Mouse (Mus musculus): ENCODE results near the gene Dpm3. TPM values are rescaled to one million over a fixed set of nuclear protein-coding genes. Genes with fewer than 3 reads are reported as not detected.
"Not testable (repeated sequence)": the region's sequence is repeated elsewhere in the genome, so short reads cannot be mapped to it uniquely, and the experiment has no call there.

Gene Dpm3
- polyA plus RNA-seq (2015; fragmentation: Nextera tagmentation; extraction: Ambion mirVana): 122 and 130 TPM in 2 replicates

DNA sequence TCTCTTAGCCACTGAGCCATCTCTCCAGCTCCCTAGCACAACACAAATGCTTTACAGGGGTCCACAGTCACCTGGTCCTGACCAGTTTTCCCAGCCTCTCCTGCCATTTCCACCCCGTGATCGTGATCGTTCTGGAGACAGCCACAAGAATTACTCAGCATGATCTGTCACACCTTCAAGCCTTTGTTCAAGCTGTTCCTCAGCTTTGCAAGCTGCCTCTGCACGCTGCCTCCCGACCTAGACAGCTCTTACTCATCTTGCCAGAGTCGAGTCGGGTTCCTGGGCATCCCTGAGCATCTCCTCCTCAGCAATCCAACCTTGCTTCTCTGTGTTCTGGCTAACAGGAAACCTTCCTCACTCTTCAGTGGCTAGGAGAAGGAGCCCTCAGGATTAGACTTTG is at the start of gene Dpm3:
Gene Dpm3 (plus strand): TSS at position 283 of the 400 bp plus-strand sequence.
- H3K4me1 ChIP-seq: no peaks in the 10 kb centered on the region
- no peaks in the 10 kb centered on the region for H3K36me3 ChIP-seq
- no peaks in the 10 kb centered on the region for H3K27me3 ChIP-seq
- ATAC-seq (ENCODE audit: borderline replicate concordance, extremely low read depth, low FRiP score, low TSS enrichment): no peak
- no peak within 1 kb of the TSS for H3K9ac ChIP-seq
- no peak within 1 kb of the TSS for H3K27ac ChIP-seq
- H3K9me3 ChIP-seq: no peaks in the 10 kb centered on the region
- no peak within 1 kb of the TSS for H3K4me3 ChIP-seq
- no peak within 1 kb of the TSS for H3K4me2 ChIP-seq
- 48% methylated on average over 7 of the region's 7 CpGs for WGBS

DNA sequence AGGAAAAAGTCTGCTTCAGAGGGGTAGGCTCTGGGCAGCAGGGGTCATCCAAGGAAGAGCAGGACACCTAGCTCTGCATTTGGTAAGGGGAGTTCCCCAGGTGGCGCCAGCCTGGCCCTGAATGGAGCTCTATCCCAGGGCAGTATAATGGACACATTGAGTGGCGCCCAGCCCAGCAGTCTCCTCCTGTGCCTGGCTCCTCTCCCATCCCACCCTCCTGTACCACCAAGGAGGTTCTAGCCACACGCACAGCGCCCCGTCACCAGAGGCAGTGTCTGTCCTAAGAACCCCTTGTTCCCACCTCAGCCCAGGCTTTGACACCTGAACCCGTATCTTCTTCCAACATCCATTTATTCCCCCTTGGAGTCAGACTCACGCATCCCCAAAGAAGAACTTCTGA is 49.4 kb upstream of the Dpm3 start:
- Histone ChIP-seq H3K9me3 (no peaks in the 10 kb centered on the region), H3K4me1 (peaks cover 16% of the 10 kb centered on the region), H3K27ac (no peak overlapping the region), H3K4me3 (no peak overlapping the region), H3K9ac (no peak overlapping the region), H3K36me3 (peaks cover 48% of the 10 kb centered on the region), H3K4me2 (no peak overlapping the region), H3K27me3 (no peaks in the 10 kb centered on the region)
- no peak for ATAC-seq (ENCODE audit: borderline replicate concordance, extremely low read depth, low FRiP score, low TSS enrichment)
- WGBS: 93% methylated on average over 7 of the region's 7 CpGs

DNA sequence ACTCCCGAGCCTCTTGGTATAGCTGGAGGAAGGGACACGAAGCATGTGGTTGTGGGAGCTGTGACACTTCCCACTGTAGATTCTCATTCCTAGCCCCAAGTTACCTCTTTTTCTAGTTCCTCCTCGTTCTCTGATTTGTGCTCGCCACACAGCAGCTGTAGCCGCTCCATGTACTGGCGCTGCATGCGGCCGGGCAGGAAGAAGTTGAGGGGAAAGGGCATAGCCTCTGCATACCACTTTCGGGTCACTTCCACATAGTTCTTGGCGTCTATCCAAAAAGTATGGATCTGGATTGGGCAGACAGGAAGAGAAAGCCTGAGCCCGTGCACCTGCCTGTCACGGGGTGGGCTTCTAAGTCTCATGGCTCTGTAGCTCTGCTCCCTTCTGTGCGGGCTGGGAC is 49.0 kb upstream of the Dpm3 start:
- H3K27ac ChIP-seq: no peak overlapping the region

DNA sequence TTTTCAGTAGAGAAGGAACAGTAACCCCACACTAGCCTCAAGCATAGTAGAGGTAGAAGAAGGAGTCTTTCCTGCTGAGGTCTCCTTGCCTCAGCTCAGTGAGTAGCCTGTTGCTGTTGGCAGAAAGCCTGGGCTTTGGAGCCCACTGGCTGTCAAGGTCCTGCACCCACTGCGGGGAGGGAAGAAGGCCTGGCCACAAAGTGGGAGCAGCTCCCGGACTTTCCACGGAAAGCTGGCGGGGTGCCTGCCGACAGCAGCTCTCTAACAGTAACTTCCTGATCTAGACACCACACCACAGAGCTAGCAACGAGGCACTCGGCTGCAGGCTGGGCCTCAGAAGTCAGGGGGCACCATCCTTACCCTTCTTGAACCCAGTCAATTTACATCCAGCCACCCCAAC is 48.4 kb upstream of the Dpm3 start:
- peaks cover 44% of the 10 kb centered on the region for H3K36me3 ChIP-seq
- H3K4me2 ChIP-seq: no peak overlapping the region
- H3K27ac ChIP-seq: no peak overlapping the region
- no peaks in the 10 kb centered on the region for H3K9me3 ChIP-seq
- no peak overlapping the region for H3K4me3 ChIP-seq
- 56% methylated on average over 7 of the region's 7 CpGs for whole genome bisulfite sequencing
- no peaks in the 10 kb centered on the region for H3K27me3 ChIP-seq
- no peak for ATAC-seq (ENCODE audit: borderline replicate concordance, extremely low read depth, low FRiP score, low TSS enrichment)
- H3K4me1 ChIP-seq: peaks cover 26% of the 10 kb centered on the region
- no peak overlapping the region for H3K9ac ChIP-seq

More for the DNA sequence above, 49.0 kb upstream of the Dpm3 start:
- no peak overlapping the region for H3K4me3 ChIP-seq
- no peak overlapping the region for H3K4me2 ChIP-seq
- 65% methylated on average over 13 of the region's 13 CpGs for WGBS
- no peak overlapping the region for H3K9ac ChIP-seq
- ATAC-seq (ENCODE audit: borderline replicate concordance, extremely low read depth, low FRiP score, low TSS enrichment): no peak
- H3K4me1 ChIP-seq: peaks cover 20% of the 10 kb centered on the region
- H3K9me3 ChIP-seq: no peaks in the 10 kb centered on the region
- no peaks in the 10 kb centered on the region for H3K27me3 ChIP-seq
- peaks cover 48% of the 10 kb centered on the region for H3K36me3 ChIP-seq

DNA sequence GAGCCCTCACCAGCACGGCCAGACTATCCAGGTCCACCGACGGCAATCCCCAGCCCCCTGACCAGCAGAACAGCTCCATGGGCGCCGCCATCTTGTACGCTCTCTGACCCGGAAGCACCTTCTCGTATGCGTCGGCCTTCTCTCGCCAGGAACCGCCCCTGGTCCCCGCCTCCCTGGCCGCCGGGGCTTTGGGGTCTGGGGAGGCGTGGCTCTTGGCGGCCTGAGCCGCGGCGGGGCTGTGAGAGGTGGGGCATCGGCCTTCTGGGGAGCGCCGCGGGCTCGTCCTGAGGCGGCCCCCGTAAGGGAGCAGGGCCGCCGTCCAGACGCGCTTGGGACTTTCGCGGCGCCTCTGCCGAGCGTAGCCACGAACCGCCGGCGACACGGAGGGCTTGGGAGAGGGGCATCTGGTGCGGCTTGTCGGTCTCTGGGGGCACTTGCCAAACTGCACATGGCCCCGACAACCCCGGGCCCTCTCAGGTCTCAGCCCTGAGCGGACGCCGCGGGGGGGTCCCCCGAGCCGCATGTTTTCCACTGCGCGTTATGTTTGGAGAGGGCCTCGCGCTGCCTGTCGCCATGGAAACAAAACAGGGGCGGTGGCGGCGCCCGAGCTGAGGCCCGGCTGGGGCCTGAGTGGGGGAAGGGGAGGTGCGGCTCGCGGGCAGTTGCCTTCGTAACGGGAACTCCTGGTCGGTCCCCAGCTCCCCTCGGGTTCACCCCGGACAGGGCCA is 45.2 kb upstream of the Dpm3 start:
- under 1% methylated on average over 69 of the region's 69 CpGs for whole genome bisulfite sequencing
- Histone ChIP-seq H3K4me1 (peaks cover 46% of the 10 kb centered on the region), H3K27ac (peak overlapping the region; percentile 99), H3K36me3 (peaks cover 13% of the 10 kb centered on the region), H3K27me3 (no peaks in the 10 kb centered on the region), H3K9me3 (no peaks in the 10 kb centered on the region), H3K4me3 (peak overlapping the region; percentile 72), H3K4me2 (peak overlapping the region; percentile 89), H3K9ac (peak overlapping the region; percentile 71)
- ATAC-seq (ENCODE audit: borderline replicate concordance, extremely low read depth, low FRiP score, low TSS enrichment): peak; percentile 92

DNA sequence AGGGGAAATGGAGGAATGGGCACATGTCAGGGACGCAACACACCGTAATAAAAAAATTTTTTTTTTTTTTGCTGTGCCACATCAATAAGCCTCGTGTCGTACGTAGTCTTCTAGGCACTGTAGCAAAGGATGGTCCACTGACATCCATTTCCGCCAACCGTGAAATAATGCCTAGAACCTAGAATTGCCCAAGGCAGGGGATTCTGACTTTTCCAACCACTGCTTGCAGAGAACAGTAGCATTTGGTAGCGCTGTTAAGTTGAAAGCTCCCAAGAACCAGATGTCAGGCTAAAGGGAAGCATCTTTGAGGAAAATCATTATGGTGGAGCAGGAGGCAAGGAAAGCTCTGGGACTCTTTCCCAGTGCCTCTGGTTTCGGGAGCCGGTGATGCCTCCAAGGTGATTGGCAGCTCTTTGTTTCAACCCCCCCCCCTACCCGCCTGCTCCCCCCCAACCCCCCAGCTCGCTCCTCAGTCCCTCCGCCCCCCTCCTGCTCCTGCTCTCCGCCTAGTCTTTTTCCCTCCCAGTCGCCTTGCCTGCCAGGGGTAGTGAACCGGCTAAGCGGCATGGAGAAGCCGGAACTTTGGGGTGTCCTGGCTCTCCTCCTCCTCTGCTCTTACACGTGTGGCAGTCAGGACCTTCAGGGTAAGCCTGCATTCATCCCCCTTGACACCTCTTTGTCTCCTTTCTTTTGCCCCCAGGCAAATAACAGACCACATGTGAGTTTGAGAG is 44.3 kb upstream of the Dpm3 start, which contains the start of gene Thbs3:
Gene Thbs3 (plus strand): TSS at position 500 of the 731 bp plus-strand sequence.
- peak within 1 kb of the TSS; percentile 72 for H3K4me3 ChIP-seq
- H3K4me2 ChIP-seq: peak within 1 kb of the TSS; percentile 89
- no peak for ATAC-seq (ENCODE audit: borderline replicate concordance, extremely low read depth, low FRiP score, low TSS enrichment)
- H3K9me3 ChIP-seq: no peaks in the 10 kb centered on the region
- H3K9ac ChIP-seq: peak within 1 kb of the TSS; percentile 71
- peaks cover 55% of the 10 kb centered on the region for H3K4me1 ChIP-seq
- H3K36me3 ChIP-seq: 0 out of 2 replicates have a peak, but pooled peaks cover 4% of the 10 kb centered on the region
- peak within 1 kb of the TSS; percentile 99 for H3K27ac ChIP-seq
- H3K27me3 ChIP-seq: no peaks in the 10 kb centered on the region
- 0% methylated on average over 16 of the region's 19 CpGs for WGBS

DNA sequence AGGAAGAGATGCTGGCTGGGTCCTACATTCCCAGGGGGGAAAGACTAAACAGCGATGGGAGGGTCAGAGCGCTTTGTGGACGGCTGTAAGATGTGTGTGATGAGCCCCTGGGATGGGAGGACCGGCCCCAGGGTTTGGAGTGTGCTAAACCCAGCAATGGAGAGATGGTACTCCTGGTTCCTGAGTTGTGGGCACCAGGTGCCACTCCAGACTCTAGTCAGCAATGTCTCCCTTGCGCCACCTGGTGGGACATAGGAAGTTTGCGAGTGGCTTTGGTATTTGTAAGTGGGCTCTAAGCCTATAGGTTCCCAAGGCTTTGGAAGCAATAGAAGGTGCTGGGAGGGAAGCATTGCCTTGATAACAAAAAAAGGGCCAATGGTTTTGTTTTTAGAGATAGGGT is 43.3 kb upstream of the Dpm3 start:
- peak overlapping the region; percentile 72 for H3K4me3 ChIP-seq
- H3K36me3 ChIP-seq: no peaks in the 10 kb centered on the region
- no peaks in the 10 kb centered on the region for H3K27me3 ChIP-seq
- peak overlapping the region; percentile 89 for H3K4me2 ChIP-seq
- no peaks in the 10 kb centered on the region for H3K9me3 ChIP-seq
- WGBS: under 1% methylated on average over 6 of the region's 6 CpGs
- ATAC-seq (ENCODE audit: borderline replicate concordance, extremely low read depth, low FRiP score, low TSS enrichment): peak; percentile 13; the same call in 1 of the 2 replicates
- H3K4me1 ChIP-seq: peaks cover 60% of the 10 kb centered on the region
- no peak overlapping the region for H3K9ac ChIP-seq
- H3K27ac ChIP-seq: peak overlapping the region; percentile 99

DNA sequence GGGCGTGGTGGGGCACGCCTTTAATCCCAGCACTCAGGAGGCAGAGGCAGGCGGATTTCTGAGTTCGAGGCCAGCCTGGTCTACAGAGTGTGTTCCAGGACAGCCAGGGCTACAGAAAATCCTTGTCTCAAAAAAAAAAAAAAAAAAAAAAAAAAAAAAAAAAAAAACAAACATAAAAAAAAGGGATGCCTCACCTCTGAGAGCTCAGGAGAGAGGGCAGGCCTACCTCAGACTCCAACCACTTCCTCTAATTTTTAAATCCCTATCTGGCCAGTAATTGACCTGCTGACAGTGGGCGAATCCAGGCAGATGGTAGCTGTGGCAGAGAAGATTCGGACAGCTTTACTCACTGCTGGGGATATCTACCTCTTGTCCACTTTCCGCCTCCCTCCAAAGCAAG is 42.8 kb upstream of the Dpm3 start:
- H3K27ac ChIP-seq; H3K9ac ChIP-seq; ATAC-seq (ENCODE audit: borderline replicate concordance, extremely low read depth, low FRiP score, low TSS enrichment); H3K36me3 ChIP-seq; H3K9me3 ChIP-seq; H3K27me3 ChIP-seq; H3K4me3 ChIP-seq: not testable (repeated sequence)
- Histone ChIP-seq H3K4me1 (peaks cover 60% of the 10 kb centered on the region), H3K4me2 (peak overlapping the region; percentile 89; the same call in 1 of the 2 replicates)
- WGBS: 74% methylated on average over 7 of the region's 7 CpGs

DNA sequence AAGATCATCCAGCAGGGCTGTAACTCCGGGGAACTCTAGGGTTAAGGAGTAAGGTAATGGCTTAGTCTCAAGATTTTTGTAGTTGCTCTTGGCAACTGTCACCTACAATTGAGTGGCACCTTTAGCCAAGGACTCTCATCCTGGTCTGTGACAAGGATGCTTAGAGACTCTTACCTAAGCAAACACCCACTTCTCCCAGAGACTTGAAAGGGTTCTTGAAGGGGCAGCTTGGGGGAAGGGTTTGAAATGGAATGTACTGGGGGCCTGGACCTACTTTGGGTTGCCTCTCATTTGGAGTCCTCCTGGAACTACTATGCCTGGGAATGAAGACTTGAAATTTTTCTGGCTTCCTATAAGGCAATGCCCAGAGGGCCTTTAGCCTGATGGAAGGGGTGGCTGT is 40.9 kb upstream of the Dpm3 start:
- 0 out of 2 replicates have a peak, but pooled peaks have one; percentile 7 for ATAC-seq (ENCODE audit: borderline replicate concordance, extremely low read depth, low FRiP score, low TSS enrichment)
- WGBS: 57% methylated on average over 1 of the region's 1 CpGs
- no peak overlapping the region for H3K9ac ChIP-seq
- H3K9me3 ChIP-seq: no peaks in the 10 kb centered on the region
- H3K27me3 ChIP-seq: no peaks in the 10 kb centered on the region
- peaks cover 49% of the 10 kb centered on the region for H3K4me1 ChIP-seq
- H3K4me3 ChIP-seq: no peak overlapping the region
- no peaks in the 10 kb centered on the region for H3K36me3 ChIP-seq
- peak overlapping the region; percentile 89 for H3K27ac ChIP-seq
- H3K4me2 ChIP-seq: peak overlapping the region; percentile 36

DNA sequence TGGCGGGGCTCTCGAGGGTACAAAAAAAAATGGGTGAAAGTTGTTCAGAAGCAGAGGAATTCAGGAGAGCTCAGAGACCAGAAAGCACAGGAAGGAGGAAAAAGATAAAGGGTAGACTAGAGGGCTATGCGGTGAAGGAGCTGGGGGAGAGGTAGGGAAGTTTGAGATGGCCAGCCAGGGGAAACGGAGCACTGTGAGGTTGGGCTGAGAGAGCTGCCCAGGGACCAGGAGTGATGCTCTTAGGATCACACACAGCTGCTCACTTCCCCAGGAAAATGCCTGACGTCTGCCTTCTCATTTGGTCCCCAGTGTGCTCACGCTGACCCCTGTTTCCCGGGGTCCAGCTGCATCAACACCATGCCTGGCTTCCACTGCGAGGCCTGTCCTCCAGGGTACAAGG is 39.6 kb upstream of the Dpm3 start:
- no peak for ATAC-seq (ENCODE audit: borderline replicate concordance, extremely low read depth, low FRiP score, low TSS enrichment)
- H3K9me3 ChIP-seq: no peaks in the 10 kb centered on the region
- H3K9ac ChIP-seq: no peak overlapping the region
- peak overlapping the region; percentile 36; the same call in 1 of the 2 replicates for H3K4me2 ChIP-seq
- peak overlapping the region; percentile 89 for H3K27ac ChIP-seq
- 11% methylated on average over 8 of the region's 8 CpGs for WGBS
- H3K27me3 ChIP-seq: no peaks in the 10 kb centered on the region
- H3K4me3 ChIP-seq: no peak overlapping the region
- peaks cover 46% of the 10 kb centered on the region for H3K4me1 ChIP-seq
- no peaks in the 10 kb centered on the region for H3K36me3 ChIP-seq

DNA sequence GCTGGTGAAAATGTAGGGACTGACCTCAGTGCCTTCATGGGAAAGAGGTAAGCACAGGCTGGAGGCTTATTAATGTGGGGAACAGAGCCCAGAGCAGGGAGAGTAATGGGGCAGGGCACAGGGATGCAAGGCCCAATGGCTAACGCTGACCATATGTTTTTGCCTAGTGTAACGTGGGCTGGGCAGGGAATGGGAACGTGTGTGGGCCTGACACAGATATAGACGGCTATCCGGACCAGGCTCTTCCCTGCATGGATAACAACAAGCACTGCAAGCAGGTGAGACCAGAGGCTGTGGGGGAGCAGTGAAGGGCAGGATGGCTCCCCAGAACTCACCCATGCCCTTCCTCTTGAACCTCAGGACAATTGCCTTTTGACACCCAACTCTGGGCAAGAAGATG is 38.0 kb upstream of the Dpm3 start:
- ATAC-seq (ENCODE audit: borderline replicate concordance, extremely low read depth, low FRiP score, low TSS enrichment): no peak
- Histone ChIP-seq H3K4me1 (peaks cover 36% of the 10 kb centered on the region), H3K4me2 (no peak overlapping the region), H3K9me3 (no peaks in the 10 kb centered on the region), H3K27ac (no peak overlapping the region), H3K27me3 (no peaks in the 10 kb centered on the region), H3K4me3 (no peak overlapping the region), H3K9ac (no peak overlapping the region), H3K36me3 (no peaks in the 10 kb centered on the region)
- 72% methylated on average over 5 of the region's 5 CpGs for WGBS

DNA sequence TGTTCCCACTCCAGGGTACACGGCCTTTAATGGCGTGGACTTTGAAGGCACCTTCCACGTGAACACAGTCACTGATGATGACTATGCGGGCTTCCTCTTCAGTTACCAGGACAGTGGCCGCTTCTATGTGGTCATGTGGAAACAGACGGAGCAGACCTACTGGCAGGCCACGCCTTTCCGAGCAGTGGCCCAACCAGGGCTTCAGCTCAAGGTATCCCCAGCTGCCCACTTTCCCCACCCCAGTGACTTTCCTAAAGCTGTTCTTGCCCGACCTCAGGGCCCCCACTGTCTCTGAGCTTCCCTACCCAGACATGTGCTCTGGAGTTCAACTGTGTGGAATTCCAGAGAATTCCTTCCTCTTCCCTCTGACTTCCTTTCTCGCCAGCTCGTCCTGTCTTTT is 34.4 kb upstream of the Dpm3 start:
- H3K4me2 ChIP-seq: peak overlapping the region; percentile 83
- 69% methylated on average over 11 of the region's 11 CpGs for WGBS
- H3K4me3 ChIP-seq: peak overlapping the region; percentile 46; the same call in 1 of the 2 replicates
- H3K36me3 ChIP-seq: no peaks in the 10 kb centered on the region
- H3K27me3 ChIP-seq: peaks cover 10% of the 10 kb centered on the region; the same call in 1 of the 2 replicates
- ATAC-seq (ENCODE audit: borderline replicate concordance, extremely low read depth, low FRiP score, low TSS enrichment): no peak
- H3K9ac ChIP-seq: no peak overlapping the region
- no peak overlapping the region for H3K27ac ChIP-seq
- H3K4me1 ChIP-seq: peaks cover 28% of the 10 kb centered on the region
- no peaks in the 10 kb centered on the region for H3K9me3 ChIP-seq

Data from lung, embryonic 15.5 days (tissue).